Mouse (Mus musculus): ENCODE measurements around the gene Chchd3. TPM values are rescaled to one million over a fixed set of nuclear protein-coding genes. Genes with fewer than 3 reads are reported as not detected.

Gene Chchd3
- total and polyA plus RNA-seq, 2 experiments from 2014 or later = 66.6 to 131 TPM

GRCm38 (mm10) chr6:32747333-32747732 is 312.7 kb downstream of the Chchd3 start:
- H3K9ac ChIP-seq (replicated peaks; ENCODE audit: low read length) = no peak overlapping the region
- H3K27ac ChIP-seq = no peak overlapping the region
- H3K4me1 ChIP-seq (ENCODE audit: insufficient read depth, low read length) = no peaks in the 10 kb centered on the region
- DNase-seq (ENCODE audit: low spot score) (no peak), ATAC-seq (no peak)
- no peak overlapping the region for H3K4me3 ChIP-seq (ENCODE audit: low read length)
- H3K9me3 ChIP-seq (ENCODE audit: low read length) = peaks cover 3% of the 10 kb centered on the region; the same call in 1 of the 2 replicates
- H3K27me3 ChIP-seq (ENCODE audit: insufficient read depth, low read length) = no peaks in the 10 kb centered on the region
- no peak for TF ChIP-seq CTCF (IDR thresholded peaks at IDR 0.05; ENCODE audit: low read depth)
- WGBS = 74% methylated on average over 2 of the region's 2 CpGs
- no peak overlapping the region for H3K4me2 ChIP-seq (ENCODE audit: low read depth, low read length)
- H3K36me3 ChIP-seq (ENCODE audit: insufficient read depth, low read length) = no peaks in the 10 kb centered on the region

Other genes with a start within 250 kb of the Chchd3 start
- gene Exoc4, start 188.8 kb upstream of the Chchd3 start, total RNA-seq (2014; rRNA removed) = 60.2 and 70.6 TPM in 2 replicates
- 26.6 and 30.0 TPM in 2 replicates for gene Exoc4, start 188.8 kb upstream of the Chchd3 start, polyA plus RNA-seq (2015; fragmentation: Nextera tagmentation; extraction: Ambion mirVana)